Mouse (Mus musculus) bone marrow macrophage, adult 2 months (primary cell): ENCODE measurements around the gene Ache. TPM values are rescaled to one million over a fixed set of nuclear protein-coding genes. Genes with fewer than 3 reads are reported as not detected.

ENCODE experiments used
- H3K27ac ChIP-seq: 2 replicates; pipeline ENCODE4 v1.5.1; 2012; ENCODE audit warnings: low read depth, low read length; ENCODE audit not compliant: insufficient read depth
- H3K4me1 ChIP-seq: 2 replicates; pipeline ENCODE4 v1.6.1; 2012; ENCODE audit warnings: low read length; ENCODE audit not compliant: control insufficient read depth, insufficient read depth
- H3K4me3 ChIP-seq: 2 replicates; pipeline ENCODE4 v1.5.1; 2012; ENCODE audit warnings: mild to moderate bottlenecking, low read length, moderate library complexity; ENCODE audit not compliant: insufficient read depth
- CTCF ChIP-seq: IDR thresholded peaks from 2 replicates; pipeline ENCODE4 v1.5.1; 2012; ENCODE audit warnings: low read depth, mild to moderate bottlenecking, low read length, moderate library complexity
- POLR2A ChIP-seq: IDR thresholded peaks from 2 replicates; pipeline ENCODE4 v1.6.1; 2012; ENCODE audit warnings: mild to moderate bottlenecking, low read depth, low read length, borderline replicate concordance
- polyA plus RNA-seq: library from polyadenylated mRNA; stranded (reverse); fragments of >200 nt; gene quantifications from 2 replicates; pipeline ENCODE4 v1.2.4, GENCODE M21; 2012; ENCODE audit not compliant: missing spikeins, insufficient read depth, insufficient read length

The Ache gene
- polyA plus RNA-seq, 1 experiment, result not detected

DNA sequence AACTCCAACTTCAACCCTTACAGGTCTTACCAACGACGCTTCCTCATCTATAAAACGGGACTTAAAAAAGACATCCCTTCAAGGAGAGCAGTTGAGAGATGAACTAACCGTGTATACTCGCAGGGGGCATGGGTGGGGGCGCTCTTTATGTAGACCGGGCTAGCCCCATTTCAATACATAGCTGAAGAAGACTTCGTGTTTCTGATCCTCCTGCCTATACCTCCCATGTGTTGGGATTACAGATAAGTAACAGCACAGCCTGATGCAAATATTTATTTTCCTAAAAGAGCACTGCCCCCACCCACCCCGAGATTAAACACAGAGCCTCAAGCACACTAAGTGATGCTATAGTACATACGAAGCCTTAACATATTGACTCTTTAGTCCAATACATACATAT lies 47.0 kb downstream of the Ache start:
- Histone ChIP-seq H3K4me1 (peaks cover 29% of the 10 kb centered on the region), H3K4me3 (0 out of 2 replicates have a peak overlapping the region, but pooled peaks have one; percentile 60), H3K27ac (no peak overlapping the region)
- no peak for TF ChIP-seq CTCF
- no peak for TF ChIP-seq POLR2A

DNA sequence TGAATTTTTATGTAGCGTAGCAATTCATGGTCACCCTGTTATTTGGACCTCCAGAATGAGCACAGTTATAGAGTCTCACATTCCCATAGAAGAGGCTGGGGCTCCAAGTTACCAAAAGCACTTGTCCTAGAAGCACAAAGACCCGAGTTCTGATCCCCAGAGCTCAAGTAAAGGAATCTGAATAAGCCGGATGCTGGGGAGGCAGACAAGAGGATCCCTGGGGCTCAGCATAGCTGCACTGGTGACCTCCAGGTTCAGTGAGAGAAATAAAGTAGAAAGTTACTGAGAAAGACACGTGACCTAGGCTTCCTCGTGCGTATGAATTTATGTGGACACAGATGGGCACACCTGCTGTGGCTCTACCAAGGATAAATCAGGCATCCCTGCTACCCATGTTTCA lies 47.7 kb downstream of the Ache start:
- Histone ChIP-seq H3K27ac (no peak overlapping the region), H3K4me3 (no peak overlapping the region), H3K4me1 (peaks cover 29% of the 10 kb centered on the region)
- TF ChIP-seq CTCF, result no peak
- no peak for TF ChIP-seq POLR2A

DNA sequence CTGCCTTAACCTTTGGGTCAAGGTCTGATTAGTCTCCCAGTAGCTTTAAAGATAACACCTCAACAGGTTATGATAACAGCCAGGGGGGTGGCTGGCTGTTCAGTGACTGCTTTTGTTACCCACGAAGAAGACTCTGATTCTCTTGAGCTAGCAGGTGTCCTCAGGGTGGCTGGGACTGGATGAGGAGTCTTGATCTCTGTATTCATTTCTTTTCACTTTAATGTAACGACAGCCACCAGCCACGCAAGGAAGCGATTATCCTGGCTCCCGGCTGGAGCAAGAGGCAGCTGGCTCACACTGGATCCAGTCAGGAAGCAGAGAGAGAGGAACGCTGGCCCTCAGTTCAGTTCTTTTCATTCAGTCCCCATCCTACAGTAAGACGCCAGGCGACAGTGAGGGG lies 49.9 kb downstream of the Ache start:
- no peak for TF ChIP-seq CTCF
- TF ChIP-seq POLR2A, result no peak
- peaks cover 14% of the 10 kb centered on the region for H3K4me1 ChIP-seq
- H3K4me3 ChIP-seq, result no peak overlapping the region
- no peak overlapping the region for H3K27ac ChIP-seq

DNA sequence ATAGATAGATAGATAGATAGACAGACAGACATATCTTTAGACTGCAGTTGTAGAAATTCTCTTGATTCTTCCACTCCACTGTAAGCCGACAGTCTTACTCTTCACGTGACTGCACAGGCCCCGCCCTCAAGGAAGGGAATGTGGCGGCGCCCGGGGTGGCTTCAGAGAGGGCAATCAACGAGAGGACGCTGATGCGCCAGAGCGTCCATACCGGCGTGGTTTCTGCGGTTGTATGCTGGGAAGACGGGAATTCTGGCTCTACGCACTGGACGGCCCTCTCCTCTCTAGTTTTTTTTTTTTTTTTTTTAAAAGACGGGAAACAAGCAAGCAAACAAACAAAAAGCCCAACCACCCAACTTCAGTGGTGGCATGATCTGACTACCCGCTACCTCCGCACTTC lies 50.9 kb downstream of the Ache start:
- H3K27ac ChIP-seq, result peak overlapping the region; percentile 48; the same call in 1 of the 2 replicates
- H3K4me3 ChIP-seq, result peak overlapping the region; percentile 60
- peaks cover 10% of the 10 kb centered on the region; the same call in 1 of the 2 replicates for H3K4me1 ChIP-seq
- TF ChIP-seq CTCF (no peak), POLR2A (no peak)

DNA sequence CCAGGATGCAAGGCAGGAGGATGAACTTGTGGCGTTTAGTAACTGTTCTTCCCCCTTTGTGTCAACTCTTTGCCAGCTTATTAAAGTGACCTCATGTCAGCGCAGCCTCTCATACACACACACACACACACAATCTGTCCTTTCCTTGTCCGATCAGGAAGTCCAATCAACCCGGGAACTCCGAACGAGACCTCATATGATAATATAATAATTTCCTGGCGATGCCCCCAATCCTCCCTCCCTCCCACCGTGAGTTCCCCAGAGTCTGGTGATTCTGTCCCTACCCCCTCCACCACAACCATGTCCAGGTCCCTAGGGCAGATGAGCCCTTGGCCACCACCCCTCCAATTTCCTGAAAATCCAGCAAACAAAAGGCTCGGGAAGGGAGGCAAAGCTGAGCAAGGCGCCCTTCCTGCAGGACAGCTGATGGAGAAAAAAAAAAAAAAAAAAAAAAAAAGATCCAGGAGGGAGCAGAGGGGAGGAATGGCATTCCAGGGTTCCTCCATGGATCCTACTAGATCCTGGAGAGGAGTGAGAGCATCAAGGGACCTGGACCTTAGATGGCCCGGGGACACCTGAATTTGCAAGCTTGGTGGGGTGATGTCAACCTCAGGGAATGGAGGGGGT lies 51.5 kb downstream of the Ache start:
- peak overlapping the region; percentile 60 for H3K4me3 ChIP-seq
- TF ChIP-seq CTCF, result no peak
- TF ChIP-seq POLR2A, result no peak
- H3K27ac ChIP-seq, result peak overlapping the region; percentile 48; the same call in 1 of the 2 replicates
- peaks cover 10% of the 10 kb centered on the region; the same call in 1 of the 2 replicates for H3K4me1 ChIP-seq

DNA sequence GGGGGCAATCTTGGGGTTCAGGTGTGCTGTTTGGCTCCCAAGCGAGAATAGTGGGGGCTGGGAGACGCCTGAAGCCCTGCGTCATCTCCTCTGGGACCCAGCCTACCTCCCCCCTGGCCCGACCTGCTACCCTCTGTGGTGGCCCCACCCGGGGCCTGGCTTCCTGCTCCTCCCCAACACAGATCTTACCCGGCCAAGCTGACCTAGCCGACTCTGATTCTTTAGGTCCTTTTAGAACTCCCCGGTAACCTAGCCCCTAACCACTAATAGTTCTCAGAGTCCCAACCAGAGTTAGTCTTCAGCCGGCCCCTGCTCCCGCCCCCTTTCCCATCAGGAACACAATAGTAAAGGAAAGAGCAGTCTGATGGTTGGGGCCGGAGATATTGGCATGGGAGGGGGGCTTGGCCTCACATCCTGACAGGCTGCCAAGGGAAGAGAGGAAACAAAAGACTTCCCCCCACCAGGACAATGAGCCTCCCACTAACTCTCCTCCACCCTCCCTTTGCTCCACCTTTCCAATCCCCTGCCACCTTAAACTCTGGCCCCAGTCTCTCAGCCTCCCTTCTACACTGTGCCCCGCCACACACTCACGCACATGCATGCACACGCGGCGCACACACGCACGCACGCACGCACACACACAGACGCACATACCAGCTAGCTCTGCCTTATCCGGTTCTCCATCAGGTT lies 52.1 kb downstream of the Ache start:
- peaks cover 7% of the 10 kb centered on the region; the same call in 1 of the 2 replicates for H3K4me1 ChIP-seq
- H3K4me3 ChIP-seq, result no peak overlapping the region
- H3K27ac ChIP-seq, result no peak overlapping the region
- TF ChIP-seq POLR2A (no peak), CTCF (no peak)

DNA sequence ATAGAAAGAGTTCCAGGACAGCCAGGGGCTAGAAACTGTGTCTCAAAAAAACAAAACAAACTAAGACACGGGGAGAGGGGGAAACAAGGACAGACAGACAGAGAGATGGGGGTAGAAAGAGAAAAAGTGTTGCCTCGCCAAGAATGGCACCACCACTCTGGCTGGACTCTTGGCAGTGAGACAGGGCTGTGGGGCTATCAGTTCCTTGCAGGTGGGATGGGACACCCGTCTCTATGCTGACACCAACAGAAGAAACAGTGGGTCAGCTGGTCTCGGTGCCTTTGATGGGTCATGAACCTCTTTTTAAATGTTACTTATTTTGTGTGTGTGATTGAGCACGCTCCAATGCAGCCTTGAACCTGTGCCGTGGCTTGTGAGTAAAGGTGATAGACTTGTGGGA lies 52.9 kb downstream of the Ache start:
- H3K27ac ChIP-seq, result no peak overlapping the region
- peaks cover 7% of the 10 kb centered on the region; the same call in 1 of the 2 replicates for H3K4me1 ChIP-seq
- TF ChIP-seq CTCF, result no peak
- H3K4me3 ChIP-seq, result no peak overlapping the region

DNA sequence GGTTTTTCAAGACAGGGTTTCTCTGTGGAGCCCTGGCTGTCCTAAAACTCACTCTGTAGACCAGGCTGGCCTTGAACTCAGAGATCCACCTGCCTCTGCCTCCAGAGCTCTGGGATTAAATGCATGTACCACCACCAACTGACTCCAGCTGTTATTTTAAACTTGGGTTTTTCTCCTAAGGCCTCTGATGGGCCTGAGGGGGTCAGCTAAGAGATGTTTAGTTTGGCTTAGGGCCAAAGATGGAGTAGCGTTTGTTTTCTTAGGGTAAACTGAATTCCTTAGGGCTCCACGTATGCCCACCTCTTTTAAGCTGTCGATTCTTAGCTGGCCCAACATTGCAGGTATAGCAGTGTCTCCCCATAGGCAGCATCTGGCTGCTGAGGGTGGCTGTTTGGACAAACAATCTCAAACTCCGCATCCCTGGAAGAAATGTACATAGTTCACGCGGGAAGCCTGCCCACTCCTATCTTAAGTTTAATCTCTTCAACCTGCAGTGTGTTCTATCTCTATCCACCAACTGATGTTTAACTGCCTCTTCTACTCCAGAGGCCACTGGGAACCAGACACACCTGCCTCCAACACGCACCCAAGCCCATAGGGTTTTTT lies 55.2 kb downstream of the Ache start:
- peaks cover 7% of the 10 kb centered on the region; the same call in 1 of the 2 replicates for H3K4me1 ChIP-seq
- no peak for TF ChIP-seq POLR2A
- TF ChIP-seq CTCF, result no peak
- no peak overlapping the region for H3K4me3 ChIP-seq
- H3K27ac ChIP-seq, result no peak overlapping the region

DNA sequence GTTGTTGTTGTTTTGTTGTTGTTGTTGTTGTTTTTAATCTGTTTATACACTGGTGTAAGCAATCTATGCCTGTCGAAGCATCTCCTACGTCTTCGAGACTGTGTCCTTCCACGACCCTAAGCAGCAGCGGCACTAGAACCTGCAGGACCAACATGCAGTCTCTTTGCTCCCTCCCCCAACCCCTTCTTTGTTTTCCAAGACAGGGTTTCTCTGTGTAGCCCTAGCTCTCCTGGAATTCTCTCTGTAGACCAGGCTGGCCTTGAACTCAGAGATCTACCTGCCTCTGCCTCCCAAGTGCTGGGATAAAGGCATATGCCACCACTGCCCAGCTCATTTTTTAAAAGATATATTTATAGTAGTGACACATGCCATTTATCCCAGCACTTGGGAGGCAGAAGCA lies 56.1 kb downstream of the Ache start:
- no peak overlapping the region for H3K4me3 ChIP-seq
- 0 out of 2 replicates have a peak, but pooled peaks cover 2% of the 10 kb centered on the region for H3K4me1 ChIP-seq
- TF ChIP-seq CTCF (no peak), POLR2A (no peak)
- no peak overlapping the region for H3K27ac ChIP-seq

DNA sequence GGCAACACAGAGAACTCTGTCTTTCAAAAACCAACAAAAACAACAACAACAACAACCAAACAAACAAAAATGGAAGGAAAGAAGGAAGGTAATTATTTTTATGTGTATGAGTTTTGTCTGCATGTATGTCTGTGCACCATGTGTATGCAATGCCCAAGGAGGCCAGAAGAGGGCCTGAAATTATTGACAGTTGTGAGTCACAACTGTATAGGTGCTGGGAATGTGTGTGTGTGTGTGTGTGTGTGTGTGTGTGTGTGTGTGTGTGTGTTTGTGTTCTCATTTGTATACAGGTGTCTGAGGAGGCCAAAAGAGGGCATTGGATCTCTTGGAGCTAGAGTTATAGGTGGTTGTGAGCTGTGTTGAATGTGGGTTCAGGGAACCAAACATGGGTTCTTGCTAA lies 56.5 kb downstream of the Ache start:
- Histone ChIP-seq H3K27ac (no peak overlapping the region), H3K4me3 (no peak overlapping the region), H3K4me1 (0 out of 2 replicates have a peak, but pooled peaks cover under 1% of the 10 kb centered on the region)
- TF ChIP-seq CTCF (no peak), POLR2A (no peak)

Other genes starting within 250 kb of the Ache start
- 92.4 and 96.8 TPM in 2 replicates for gene Ap1s1, start 241.4 kb upstream of the Ache start, polyA plus RNA-seq
- gene Serpine1, start 215.3 kb upstream of the Ache start, polyA plus RNA-seq, result 9.7 and 10.6 TPM in 2 replicates
- gene Trim56, start 171.3 kb upstream of the Ache start, polyA plus RNA-seq, result 14.9 and 18.9 TPM in 2 replicates
- gene Muc3, start 138.2 kb upstream of the Ache start, polyA plus RNA-seq, result not detected in 2 replicates
- not detected in 2 replicates for gene Muc3a, start 75.1 kb upstream of the Ache start, polyA plus RNA-seq
- 0.79 and 1.8 TPM in 2 replicates for gene Ufsp1, start 7.1 kb downstream of the Ache start, polyA plus RNA-seq
- gene Srrt, start 20.2 kb downstream of the Ache start, polyA plus RNA-seq, result 172 and 177 TPM in 2 replicates
- gene Trip6, start 26.9 kb downstream of the Ache start, polyA plus RNA-seq, result 6.7 and 7.1 TPM in 2 replicates
- 43.2 and 47.0 TPM in 2 replicates for gene Slc12a9, start 46.1 kb downstream of the Ache start, polyA plus RNA-seq
- 0.19 TPM in 1 of 2 replicates, not detected in the other for gene Ephb4, start 62.6 kb downstream of the Ache start, polyA plus RNA-seq
- gene Zan, start 189.5 kb downstream of the Ache start, polyA plus RNA-seq, result not detected in 2 replicates
- 15.8 and 17.4 TPM in 2 replicates for gene Pop7, start 215.0 kb downstream of the Ache start, polyA plus RNA-seq
- gene Gigyf1, start 231.0 kb downstream of the Ache start, polyA plus RNA-seq, result 42.0 and 48.3 TPM in 2 replicates
- not detected in 2 replicates for gene Epo, start 245.7 kb downstream of the Ache start, polyA plus RNA-seq
- gene Gnb2, start 246.0 kb downstream of the Ache start, polyA plus RNA-seq, result 547 and 604 TPM in 2 replicates